Mouse (Mus musculus): ENCODE measurements at regions not wholly inside any gene's neighbourhood (a gene's known extent, or its start where the extent isn't known, plus 50 kb on each side); places are given as distances from the start of the nearest gene placed in this dataset.

DNA sequence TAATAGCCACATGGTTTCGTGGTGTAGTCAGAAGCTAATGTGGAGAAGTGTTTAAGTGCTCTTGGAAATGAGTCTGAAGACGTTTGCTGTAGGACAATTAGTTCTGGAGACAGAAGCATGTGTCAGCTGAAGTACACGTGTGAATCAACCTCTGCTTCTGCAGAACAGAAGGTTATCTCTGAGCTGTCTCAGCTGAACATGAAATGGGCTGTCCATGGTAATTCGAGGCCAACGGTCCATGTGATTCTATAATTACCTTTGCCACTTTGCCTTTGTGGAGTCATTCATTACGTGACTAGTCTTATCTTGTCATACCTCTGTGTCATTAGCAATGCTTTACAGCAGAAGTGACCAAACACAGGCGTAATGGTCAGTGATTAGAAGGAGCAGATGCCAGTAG, 295.6 kb upstream of the Veph1 start:
- no peak for DNase-seq (ENCODE audit: low spot score in 2 of 2)

DNA sequence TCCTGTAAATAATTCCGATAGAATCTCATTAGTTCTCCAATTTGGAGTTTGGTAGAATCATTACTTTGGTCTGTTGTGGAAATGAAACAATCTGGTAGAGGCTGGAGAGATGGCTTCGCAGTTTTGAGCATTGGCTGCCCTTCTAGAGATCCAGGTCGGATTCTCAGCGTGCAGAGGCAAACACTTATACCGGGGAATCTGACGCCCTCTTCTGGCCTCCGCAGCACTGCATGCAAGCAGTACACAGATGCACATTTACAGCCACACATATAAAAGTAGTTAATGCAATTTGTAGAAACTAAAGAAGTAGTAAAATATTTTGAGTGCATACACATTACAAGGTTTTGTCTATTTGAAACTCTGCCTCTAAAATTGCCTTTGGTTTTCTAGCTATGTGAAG, 294.1 kb upstream of the Veph1 start:
- no peak for DNase-seq (ENCODE audit: low spot score in 2 of 2)

DNA sequence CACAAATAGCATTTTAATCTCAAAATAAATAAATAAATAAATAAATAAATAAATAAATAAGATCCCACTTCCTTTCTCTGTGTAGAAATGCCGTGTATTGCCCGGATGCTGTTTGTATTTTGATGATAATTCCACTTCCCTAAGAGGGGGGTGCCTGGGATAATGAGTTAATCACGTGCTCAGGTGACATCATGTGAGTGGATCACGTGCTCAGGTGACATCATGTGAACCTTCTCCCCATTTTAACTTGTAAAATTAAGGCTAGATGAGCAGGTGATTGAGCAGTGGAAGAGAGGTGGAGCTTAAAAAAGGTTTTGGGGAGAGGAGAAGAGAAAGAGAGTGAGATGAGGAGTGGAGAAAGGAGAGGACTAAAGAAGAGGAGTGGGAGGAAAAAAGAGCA, 292.8 kb upstream of the Veph1 start:
- DNase-seq (ENCODE audit: low spot score in 2 of 2), result no peak

DNA sequence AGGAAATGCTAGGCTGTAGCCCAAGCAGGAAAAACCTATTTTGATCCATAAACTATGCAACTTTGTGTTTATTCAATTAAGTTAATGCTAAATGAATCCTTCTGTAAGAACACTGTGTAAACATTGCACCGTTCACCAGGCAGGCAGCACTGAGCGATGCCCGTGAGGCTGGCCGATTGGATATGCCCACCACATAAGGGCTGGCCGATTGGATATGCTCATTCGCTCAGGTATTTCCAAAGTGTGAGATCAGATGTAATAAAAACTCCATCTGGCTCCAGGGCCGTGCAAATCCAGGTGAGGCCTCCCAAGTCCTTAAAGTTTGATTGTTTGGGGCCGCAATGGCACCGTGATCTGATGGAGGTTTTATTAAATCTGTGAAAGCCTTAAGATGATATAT, 288.2 kb upstream of the Veph1 start:
- DNase-seq (ENCODE audit: low spot score in 2 of 2), result no peak

DNA sequence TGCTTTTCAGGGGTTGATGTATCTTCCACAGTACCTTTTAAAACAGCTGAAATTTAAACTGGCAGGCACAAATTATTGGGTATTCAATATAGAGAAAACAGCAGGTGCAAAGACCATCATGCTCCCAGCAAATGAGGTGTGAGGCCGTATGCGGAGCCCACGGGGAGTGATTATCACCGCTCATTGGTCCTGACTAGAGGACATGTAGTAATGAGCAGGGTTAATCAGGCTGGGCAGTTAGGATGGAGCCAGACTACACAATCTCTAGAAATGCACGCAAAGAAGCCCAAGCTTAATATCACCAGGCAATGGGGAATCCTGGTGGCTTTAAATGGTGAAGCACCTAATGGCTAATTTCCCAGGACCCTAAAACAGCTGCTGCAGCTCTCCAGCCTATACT, 287.5 kb upstream of the Veph1 start:
- DNase-seq (ENCODE audit: low spot score in 2 of 2), result no peak

DNA sequence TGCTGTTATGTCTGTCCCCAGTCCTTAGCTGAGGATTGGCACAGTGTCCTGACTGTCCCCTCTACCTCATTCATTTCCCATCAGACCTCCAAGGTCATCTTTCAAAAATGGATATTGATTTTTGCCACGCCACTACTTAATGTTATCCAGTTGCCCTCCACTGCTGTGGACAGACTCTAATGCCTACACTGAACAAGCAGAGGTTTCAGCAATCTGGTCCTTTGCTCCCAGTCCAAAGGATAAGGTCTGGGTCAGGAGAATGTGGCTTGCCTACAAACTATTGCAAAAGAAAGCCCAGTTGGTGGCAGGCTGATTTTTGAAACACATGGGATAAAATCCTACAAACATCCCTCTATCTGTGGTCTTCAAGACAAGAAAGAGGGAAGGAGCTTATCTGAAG, 280.0 kb upstream of the Veph1 start:
- DNase-seq (ENCODE audit: low spot score in 2 of 2), result no peak

DNA sequence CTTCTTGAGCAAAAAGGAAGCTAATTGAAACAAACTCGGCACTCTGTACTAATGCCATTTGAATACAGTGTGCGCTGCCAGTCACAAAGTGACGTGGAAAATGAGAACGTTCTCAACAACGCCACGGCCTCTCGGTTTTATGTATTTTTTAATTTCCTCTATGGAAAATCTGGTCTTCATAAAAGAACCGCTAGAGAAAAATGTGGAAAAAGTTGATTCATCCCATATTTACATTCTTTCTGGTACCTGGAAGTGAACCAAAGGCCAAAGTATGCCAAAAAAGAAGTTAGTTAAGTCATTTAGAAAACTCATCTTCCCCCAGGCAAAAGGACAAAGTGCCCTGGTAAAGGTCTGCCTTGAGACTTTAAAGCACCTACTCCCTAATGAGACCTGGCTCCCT, 277.7 kb upstream of the Veph1 start:
- DNase-seq (ENCODE audit: low spot score in 2 of 2), result no peak

DNA sequence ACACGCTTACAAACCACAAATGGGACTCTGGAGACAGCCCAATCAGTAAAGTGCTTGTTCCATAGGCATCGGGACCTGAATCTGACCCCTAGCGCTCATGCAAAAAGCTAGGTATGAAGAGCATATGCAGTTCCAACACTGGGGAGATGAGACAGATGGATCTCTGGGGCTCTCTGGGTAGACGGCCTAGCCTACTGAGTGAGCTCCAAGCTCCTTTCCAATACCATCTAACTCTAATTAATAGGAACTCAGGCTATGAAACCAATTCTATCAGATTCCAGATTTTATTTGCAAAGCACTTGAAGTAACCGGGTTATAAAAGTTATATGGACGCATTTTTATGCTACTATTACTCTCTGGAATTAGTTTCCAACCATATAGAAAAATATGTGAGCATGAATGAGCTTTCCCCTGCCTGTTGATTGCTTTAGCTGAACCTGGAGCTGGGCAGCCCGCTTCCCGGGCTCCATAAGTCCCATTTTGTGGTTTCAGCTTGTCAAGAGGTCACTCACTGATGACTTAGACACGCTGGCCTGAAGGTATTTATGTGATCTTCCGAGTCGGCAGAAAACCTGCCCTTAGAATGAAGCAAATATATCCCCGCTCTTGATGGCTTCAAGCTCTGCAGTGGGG, 276.4 kb upstream of the Veph1 start:
- DNase-seq (ENCODE audit: low spot score in 2 of 2), result no peak

DNA sequence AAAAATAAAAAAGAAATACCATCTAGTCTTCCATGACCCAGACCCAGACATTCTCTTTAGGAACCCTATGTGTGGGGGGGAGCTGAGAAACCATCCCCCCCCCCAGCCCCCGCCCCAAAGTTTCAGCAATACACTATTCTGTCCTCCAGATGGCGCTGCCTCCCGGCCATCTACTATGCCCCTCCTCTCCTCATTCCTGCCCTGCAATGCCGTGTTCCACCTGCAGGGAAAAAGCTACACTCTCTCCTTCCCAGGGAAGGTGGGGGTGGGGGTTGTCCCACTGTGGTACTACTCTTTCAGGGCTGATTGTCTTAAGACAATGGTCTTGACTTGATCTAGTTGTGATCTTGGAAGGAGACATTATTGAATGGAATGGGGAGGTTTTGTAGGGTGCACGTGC, 273.7 kb upstream of the Veph1 start:
- DNase-seq (ENCODE audit: low spot score in 2 of 2), result no peak

DNA sequence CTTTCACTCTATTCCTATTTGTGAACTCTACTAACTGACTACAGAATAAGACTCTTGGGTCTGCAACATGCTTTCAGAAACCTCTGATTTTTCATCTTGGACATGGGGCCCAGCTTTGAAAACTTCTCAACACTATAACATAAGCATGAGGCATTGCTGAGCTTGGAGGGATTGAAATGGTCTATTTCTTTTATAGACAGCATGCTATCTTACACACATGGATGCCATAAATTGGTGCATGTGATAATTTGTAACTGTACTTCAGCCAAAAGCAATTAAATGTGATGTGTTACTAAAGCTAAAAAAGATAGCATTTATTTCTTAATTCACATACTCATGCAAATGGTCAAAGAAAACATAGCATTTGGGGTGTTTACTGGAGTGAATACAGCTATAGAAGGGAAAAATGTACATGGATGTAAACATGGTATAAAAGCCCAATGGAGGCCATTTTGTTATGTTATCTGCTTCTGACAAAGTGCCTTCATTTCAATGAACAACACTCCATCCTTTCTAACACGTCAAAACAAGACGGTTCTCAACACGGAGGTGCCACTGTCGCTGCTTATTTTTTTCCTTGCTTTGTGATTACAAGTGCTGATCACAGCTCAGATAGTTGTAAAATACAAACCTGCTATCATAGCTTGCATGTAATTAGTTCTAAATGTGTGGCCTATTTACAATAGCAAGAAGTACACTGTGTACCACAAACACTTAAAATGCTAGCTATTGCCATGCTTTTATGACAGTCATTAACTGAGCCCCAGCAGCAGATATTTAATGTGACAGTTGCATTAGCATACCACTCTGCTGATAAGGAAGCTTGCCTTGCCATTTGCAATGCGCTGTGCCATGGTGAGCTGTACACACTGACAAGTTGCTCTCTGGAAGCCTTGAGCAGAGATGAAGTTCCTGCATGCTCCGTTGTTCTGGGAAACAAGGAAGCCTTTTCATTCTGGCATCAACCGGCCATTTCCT, 267.9 kb upstream of the Veph1 start:
- DNase-seq (ENCODE audit: low spot score in 2 of 2), result no peak

DNA sequence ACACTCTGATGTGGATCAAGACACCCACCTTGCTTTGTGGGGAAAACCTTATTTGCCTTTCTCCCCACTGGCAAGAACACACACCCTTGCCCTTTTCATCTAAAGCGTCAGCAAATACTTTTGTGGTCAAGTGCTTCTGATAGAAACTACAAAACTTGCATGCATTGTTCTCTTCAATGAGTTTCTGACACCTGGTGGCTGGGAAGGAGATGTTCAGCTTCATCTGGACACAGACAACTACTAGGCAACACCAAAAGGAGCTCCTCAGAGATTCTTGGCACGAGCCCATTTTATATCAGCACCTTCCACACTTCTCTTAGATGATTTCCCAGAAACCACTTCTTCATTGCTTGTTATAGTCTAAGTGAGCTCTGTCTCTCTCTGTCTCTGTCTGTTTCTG, 266.7 kb upstream of the Veph1 start:
- DNase-seq (ENCODE audit: low spot score in 2 of 2), result no peak

DNA sequence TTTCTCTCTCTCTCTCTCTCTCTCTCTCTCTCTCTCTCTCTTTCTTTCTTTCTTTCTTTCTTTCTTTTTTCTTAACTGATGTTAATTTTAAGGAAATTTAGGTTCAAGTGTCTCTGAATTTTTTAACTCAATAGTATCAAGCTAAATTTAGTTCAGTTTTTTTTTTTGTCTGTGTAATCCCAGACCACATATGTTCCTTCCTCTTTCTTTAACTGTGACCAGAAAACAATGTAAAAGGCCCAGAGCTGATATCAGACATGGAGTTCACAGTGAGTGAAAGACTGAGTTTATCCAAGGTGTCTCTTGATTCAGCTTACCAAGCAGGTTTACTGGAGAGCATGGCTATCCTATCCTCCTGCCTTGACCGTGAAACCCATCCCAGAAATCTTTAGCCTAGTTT, 258.9 kb upstream of the Veph1 start:
- DNase-seq (ENCODE audit: low spot score in 2 of 2), result no peak

DNA sequence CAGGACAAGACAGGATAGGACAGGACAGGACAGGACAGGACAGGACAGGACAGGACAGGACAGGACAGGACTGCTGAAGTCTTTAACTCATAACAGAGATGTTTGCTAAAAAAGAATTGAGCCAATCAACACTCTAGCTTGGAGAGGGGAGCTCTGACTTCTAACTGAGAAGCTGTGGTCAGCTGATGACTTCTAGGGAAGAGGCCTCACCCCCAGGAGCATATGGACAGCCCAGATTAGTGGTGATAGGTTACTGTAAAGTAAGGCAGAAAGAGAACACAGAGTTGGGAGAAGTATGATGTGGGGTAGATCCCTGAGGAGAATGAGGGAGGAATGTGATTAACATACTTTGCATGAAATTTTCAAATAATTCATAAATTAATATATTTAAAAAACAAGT, 254.3 kb upstream of the Veph1 start:
- no peak for DNase-seq (ENCODE audit: low spot score in 2 of 2)

DNA sequence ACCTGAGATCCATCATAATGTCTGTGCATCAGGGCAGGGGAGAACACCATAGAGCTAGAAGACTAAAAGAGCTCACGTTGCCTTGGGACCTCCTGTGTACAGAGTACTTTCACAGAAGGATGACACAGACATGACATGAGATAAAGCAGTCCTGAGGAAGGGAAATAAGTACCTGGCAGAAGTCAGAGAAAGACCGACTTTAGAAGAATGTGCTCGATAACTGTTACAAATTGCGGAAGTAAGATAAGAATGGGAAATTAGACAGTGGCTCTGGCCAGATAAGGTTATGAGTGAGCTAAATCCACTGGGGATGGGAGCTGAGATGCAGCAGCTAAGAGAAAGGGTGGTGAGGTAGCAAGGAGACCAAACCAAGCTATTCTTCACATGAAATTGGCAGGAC, 249.9 kb upstream of the Veph1 start:
- DNase-seq (ENCODE audit: low spot score in 2 of 2), result no peak

DNA sequence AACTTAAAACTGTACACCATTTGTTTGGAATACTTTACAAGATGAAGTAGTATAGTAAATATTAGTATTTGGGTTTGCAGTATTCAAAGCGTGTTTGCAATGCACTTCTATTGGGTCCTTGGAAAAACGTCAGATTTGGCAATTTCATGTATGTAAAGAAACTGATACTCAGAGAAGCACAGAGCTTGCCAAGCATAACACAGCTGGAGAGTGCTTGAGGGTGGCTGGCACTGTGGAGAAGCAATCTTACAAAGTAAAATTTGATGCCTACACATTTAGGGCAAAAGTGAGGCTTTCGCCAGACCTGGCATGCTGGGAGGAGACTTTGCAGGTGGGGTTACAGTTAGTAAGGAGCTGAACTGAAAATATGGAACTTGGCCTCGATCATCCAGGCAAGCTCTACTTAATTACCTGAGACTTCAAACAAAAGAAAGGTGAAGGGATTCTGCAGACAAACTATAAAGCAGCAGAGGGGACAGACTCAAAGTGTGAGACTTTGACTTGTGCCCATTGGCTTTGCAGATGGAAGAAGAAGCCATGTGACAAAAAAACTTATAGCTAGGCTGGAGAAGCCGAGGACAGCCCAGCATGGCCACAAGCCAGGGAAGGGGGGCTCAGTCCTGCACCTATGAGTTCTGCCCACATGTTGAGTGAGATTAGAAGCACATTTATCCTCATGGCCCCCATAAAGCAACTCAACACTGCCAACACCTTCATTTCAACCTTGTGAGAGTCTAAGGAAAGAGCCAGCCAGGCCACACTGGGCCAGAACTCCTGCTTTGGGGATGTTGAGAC, 247.7 kb upstream of the Veph1 start:
- DNase-seq (ENCODE audit: low spot score in 2 of 2), result no peak

DNA sequence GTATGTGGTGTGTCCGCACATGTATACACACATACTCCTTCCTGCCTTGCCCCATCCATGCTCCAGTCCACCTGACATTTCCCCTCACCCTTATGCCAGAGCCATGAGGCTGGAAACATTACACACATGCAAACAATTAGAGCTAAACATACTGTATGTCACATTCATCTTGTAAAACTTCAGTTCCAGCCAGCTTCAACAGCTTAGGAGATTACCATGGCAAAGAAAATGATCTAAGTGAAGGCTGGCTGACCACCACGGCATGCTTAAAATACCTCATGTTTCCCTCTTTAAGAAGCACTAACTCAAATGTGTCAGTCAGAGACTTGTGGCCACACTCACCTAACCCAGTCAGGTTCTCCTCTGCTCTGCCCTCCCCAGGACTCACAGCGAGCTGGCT, 246.2 kb upstream of the Veph1 start:
- DNase-seq (ENCODE audit: low spot score in 2 of 2), result no peak

DNA sequence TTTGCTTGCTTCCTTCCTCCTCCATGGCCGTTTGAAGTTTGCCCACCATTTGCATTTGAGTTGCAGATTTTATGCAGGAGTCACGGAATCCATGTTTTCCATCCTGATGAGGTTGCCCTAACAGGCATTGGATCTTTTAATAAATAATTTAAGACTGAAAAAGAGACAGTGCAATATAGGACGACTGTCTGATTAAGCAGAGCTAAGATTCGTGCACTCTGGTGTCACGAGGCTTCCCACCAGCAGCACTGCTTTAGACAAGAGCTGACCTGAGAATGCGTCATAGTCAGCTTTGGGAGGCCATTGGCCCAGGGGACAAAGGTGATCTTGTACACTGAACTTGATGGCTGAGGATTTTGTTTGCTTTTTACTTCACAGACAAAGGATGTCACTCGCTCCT, 241.3 kb upstream of the Veph1 start:
- no peak for DNase-seq (ENCODE audit: low spot score in 2 of 2)

DNA sequence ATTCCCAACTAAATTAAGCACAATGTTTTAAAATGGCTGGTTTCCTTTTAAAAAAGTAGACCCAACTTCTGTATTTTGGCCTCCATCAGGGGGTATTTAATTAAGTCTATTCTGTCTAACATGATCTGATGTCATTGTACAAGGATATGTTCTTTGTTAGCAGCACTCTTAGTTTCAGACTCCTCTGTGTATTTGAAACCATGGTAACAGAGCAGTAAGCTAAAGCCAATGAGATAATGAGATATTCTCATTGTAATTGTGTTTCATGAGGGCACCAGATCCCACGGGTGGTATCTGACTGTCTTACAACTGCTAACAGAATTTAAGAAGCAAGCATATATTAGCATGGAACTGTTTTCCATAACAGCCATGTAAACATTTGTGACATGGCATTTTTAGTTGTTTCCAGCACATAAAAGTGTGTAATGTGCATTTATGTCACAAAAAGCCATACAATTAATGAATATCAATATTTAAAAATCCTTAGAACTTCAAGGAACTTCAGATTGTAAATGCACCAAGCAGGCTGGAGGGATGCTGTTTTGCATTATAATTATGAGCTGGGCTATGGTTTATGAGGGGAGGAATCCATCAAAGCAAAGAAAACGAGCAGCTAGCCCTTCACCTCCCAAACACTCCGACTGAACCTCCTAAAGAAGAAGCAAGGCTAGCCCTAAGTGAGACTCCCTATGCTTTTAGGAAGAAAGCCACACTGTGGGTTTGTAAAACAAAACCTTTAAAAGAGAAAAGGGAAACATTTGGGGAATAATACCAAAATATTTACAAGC, 240.7 kb upstream of the Veph1 start:
- DNase-seq (ENCODE audit: low spot score in 2 of 2), result no peak

DNA sequence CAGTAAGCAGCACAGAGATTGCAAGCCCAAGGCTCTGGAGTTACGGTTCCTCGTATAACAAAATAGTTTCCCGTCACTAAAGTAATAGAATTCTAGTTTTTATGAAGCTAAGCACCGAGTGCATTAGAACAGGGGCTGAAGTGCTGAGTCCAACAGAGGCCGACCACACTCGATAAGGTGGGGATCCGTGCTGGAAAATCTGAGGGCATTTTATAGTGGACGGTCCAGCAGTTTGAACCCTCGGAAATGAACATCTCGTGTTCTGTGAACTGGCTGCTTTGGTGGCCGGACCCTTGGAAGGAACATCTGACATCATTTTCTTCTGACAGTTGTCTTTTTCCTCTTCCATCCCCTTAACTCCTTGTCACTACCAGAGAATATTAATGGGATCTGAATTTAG, 240.0 kb upstream of the Veph1 start:
- no peak for DNase-seq (ENCODE audit: low spot score in 2 of 2)

DNA sequence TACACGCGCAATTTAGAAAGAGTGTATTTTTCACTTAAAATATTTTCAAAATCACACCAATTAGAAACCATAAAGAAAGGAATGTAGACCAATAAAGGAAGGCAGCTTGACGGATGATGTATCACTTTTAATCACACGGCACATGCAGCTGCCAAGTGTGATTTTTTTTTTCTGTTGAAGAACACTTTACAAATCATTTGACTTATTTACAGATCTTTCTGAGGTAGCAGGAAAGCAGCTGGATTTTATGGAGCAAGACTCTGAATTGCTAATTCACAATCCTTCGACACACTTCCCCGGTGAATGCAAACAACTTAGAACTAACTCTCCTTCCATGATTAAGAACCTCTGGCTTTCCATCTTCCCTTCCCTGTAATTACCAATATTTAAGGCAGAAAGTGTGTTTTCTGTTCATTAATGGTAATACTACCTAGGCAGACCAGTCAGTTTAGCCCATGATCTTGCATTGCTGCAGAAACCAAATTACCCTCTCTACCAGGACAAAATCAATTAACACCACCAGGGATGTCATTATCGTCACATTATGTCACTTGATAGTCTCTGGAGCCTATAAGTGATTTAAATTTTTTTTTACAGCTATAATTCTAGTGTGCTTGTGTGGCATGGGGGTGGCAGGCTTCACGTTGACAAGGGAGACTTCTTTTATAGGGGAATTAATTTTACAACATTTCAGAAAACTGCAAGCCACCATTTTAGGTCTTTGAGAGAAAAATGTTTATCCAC, 239.3 kb upstream of the Veph1 start:
- no peak for DNase-seq (ENCODE audit: low spot score in 2 of 2)

DNA sequence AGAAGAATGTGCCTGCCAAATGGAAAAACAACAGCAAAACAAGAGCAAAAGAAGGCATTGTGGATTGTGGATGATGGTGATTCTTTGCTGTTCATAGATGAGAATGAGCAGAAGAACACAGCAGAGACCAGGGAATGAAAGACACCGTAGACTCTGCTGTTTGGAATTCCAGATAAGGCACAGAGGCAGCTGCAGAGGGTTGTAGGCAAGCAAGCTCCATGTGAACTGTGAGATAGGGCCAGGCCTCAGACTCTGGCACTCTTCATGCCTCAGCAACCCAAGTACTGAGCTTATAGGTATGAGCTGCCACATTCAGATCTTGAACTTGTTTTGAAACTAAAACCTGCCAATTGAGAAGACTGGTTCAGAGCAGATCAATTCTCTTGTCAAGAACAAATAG, 223.3 kb upstream of the Veph1 start:
- no peak for DNase-seq (ENCODE audit: low spot score in 2 of 2)

All from right cerebral cortex, postnatal 36 days (tissue).